Mouse (Mus musculus) stomach, embryonic 14.5 days (tissue): Measurements from ENCODE around the gene Adgrg6. TPM values are rescaled to one million over a fixed set of nuclear protein-coding genes. Genes with fewer than 3 reads are reported as not detected.

ENCODE experiments used
- ATAC-seq: fragments of 200-750 bp; cut with Nextera tagmentation; 2 replicates; pipeline ENCODE4 v1.8.0; 2017; ENCODE audit warnings: low read depth, moderate TSS enrichment; ENCODE audit not compliant: insufficient number of reproducible peaks, insufficient read depth, low FRiP score
- H3K27ac ChIP-seq: fragments of 300-500 bp; sonication (generic); 2 replicates; pipeline ENCODE4 v1.5.1; 2014; ENCODE audit warnings: mild to moderate bottlenecking, low read length, moderate library complexity, mixed read lengths
- H3K27me3 ChIP-seq: fragments of 300-500 bp; sonication (generic); 2 replicates; pipeline ENCODE4 v1.6.1; 2014; ENCODE audit warnings: low read length, control low read depth, mixed read lengths; ENCODE audit not compliant: control insufficient read depth, insufficient read depth
- H3K36me3 ChIP-seq: fragments of 300-500 bp; sonication (generic); 2 replicates; pipeline ENCODE4 v1.6.1; 2014; ENCODE audit warnings: mild to moderate bottlenecking, control low read depth, low read length, moderate library complexity, mixed read lengths; ENCODE audit not compliant: control insufficient read depth, insufficient read depth
- H3K4me1 ChIP-seq: fragments of 300-500 bp; sonication (generic); 2 replicates; pipeline ENCODE4 v1.6.1; 2014; ENCODE audit warnings: low read length, control low read depth, mixed read lengths; ENCODE audit not compliant: control insufficient read depth, insufficient read depth
- H3K4me2 ChIP-seq: fragments of 300-500 bp; sonication (generic); replicated peaks from 2 replicates; pipeline ENCODE4 v1.6.1; 2014; ENCODE audit warnings: low read depth, low read length, control low read depth
- H3K4me3 ChIP-seq: fragments of 300-500 bp; sonication (generic); 2 replicates; pipeline ENCODE4 v1.5.1; 2014; ENCODE audit warnings: low read depth, low read length, control low read depth
- H3K9ac ChIP-seq: fragments of 300-500 bp; sonication (generic); replicated peaks from 2 replicates; pipeline ENCODE4 v1.6.1; 2014; ENCODE audit warnings: low read depth, mild to moderate bottlenecking, control low read depth, low read length, moderate library complexity, mixed read lengths
- H3K9me3 ChIP-seq: fragments of 300-500 bp; sonication (generic); 2 replicates; pipeline ENCODE4 v1.6.1; 2016; ENCODE audit warnings: low read depth, low read length, control low read depth; ENCODE audit not compliant: control insufficient read depth
- WGBS: fragments of 180-500 bp; shearing (Covaris S2); extraction: QIAGEN DNeasy Blood & Tissue Kit; methylation state at CpG from one replicate; pipeline ENCODE4 v1.1.7; 2014; 5-methylcytosine and 5-hydroxymethylcytosine counted together
- polyA plus RNA-seq: library from polyadenylated mRNA; unstranded; fragments of >200 nt; fragmentation: Nextera tagmentation; extraction: Ambion mirVana; gene quantifications from 2 replicates; pipeline ENCODE4 v1.2.1, GENCODE M21; 2014

The Adgrg6 gene
- 5.6 and 7.2 TPM in 2 replicates for polyA plus RNA-seq

- H3K27me3 ChIP-seq = no peaks in the 10 kb centered on the region
- peak within 1 kb of the TSS; percentile 80 for H3K4me3 ChIP-seq
- under 1% methylated on average over 81 of the region's 81 CpGs for WGBS
- peak within 1 kb of the TSS; percentile 65 for H3K9ac ChIP-seq
- ATAC-seq = peak; percentile 77
- H3K36me3 ChIP-seq = no peaks in the 10 kb centered on the region
- peaks cover 4% of the 10 kb centered on the region; the same call in 1 of the 2 replicates for H3K4me1 ChIP-seq
- H3K4me2 ChIP-seq = peak within 1 kb of the TSS; percentile 100
- no peaks in the 10 kb centered on the region for H3K9me3 ChIP-seq
- peak within 1 kb of the TSS; percentile 33; the same call in 1 of the 2 replicates for H3K27ac ChIP-seq
Measured at GRCm38 (mm10) chr10:14544941-14545717, at the start of gene Adgrg6. Gene Adgrg6 (minus strand): TSS chr10:14545659.

GRCm38 (mm10) chr10:14592215-14592614, 46.8 kb upstream of the Adgrg6 start:
- WGBS = 91% methylated on average over 1 of the region's 1 CpGs

GRCm38 (mm10) chr10:14590816-14591215, 45.4 kb upstream of the Adgrg6 start:
- H3K9me3 ChIP-seq = no peaks in the 10 kb centered on the region
- 90% methylated on average over 2 of the region's 2 CpGs for WGBS
- no peaks in the 10 kb centered on the region for H3K4me1 ChIP-seq
- H3K4me2 ChIP-seq = no peak overlapping the region
- no peak overlapping the region for H3K4me3 ChIP-seq
- no peaks in the 10 kb centered on the region for H3K36me3 ChIP-seq
- no peak overlapping the region for H3K27ac ChIP-seq
- no peaks in the 10 kb centered on the region for H3K27me3 ChIP-seq
- ATAC-seq = no peak
- no peak overlapping the region for H3K9ac ChIP-seq

More at GRCm38 (mm10) chr10:14592215-14592614, 46.8 kb upstream of the Adgrg6 start:
- H3K4me2 ChIP-seq = no peak overlapping the region
- no peak overlapping the region for H3K4me3 ChIP-seq
- H3K4me1 ChIP-seq = no peaks in the 10 kb centered on the region
- H3K27me3 ChIP-seq = no peaks in the 10 kb centered on the region
- no peak overlapping the region for H3K9ac ChIP-seq
- H3K36me3 ChIP-seq = no peaks in the 10 kb centered on the region
- H3K9me3 ChIP-seq = no peaks in the 10 kb centered on the region
- ATAC-seq = no peak
- H3K27ac ChIP-seq = no peak overlapping the region

DNA sequence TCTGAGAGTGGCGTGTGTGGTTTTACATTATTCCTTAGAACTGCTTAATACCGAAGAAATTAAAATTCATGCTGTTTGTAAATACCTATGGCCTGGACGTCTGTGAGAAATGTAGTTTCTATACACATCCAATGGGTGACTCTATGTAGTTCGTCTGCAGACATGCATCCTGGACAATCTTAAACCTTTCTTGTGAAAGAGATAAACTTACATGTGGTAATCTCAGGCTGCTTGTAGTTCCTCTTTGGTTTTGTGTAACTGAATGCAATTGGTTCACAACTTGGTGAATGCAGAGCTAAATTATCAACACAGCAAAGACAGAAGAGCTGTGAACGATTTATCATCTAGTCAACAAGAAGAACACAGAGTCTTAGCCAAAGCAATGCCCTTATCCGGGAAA, 44.2 kb upstream of the Adgrg6 start:
- Histone ChIP-seq H3K9me3 (no peaks in the 10 kb centered on the region), H3K27ac (no peak overlapping the region), H3K9ac (no peak overlapping the region), H3K4me3 (no peak overlapping the region), H3K36me3 (no peaks in the 10 kb centered on the region), H3K4me2 (no peak overlapping the region), H3K4me1 (no peaks in the 10 kb centered on the region), H3K27me3 (no peaks in the 10 kb centered on the region)
- ATAC-seq = no peak
- 85% methylated on average over 6 of the region's 6 CpGs for WGBS

GRCm38 (mm10) chr10:14583496-14583895, 38.0 kb upstream of the Adgrg6 start:
- Histone ChIP-seq H3K9me3 (no peaks in the 10 kb centered on the region), H3K9ac (no peak overlapping the region), H3K4me2 (no peak overlapping the region), H3K36me3 (no peaks in the 10 kb centered on the region), H3K4me3 (no peak overlapping the region), H3K4me1 (no peaks in the 10 kb centered on the region), H3K27me3 (no peaks in the 10 kb centered on the region), H3K27ac (no peak overlapping the region)
- WGBS = 100% methylated on average over 1 of the region's 1 CpGs
- no peak for ATAC-seq

DNA sequence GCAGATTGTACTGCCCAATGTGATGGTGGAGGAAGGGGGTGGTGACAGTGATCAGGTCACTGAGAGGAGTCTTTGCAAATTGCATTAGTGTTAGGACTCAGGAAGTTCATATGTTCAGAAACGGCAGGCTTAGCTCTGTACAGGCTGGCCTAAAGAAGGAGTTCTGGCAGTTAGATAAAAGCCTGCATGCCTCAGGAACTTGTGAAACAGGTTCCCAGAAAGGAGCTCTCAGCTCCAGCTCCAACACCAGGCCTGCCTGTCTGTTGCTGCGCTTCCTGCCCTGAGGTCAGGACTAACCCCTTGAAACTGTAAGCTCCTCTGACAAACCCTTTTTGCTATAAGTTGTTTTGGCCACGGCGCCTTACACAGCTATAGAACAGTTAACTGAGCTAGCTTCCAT, 28.8 kb upstream of the Adgrg6 start:
- peak; percentile 69; the same call in 1 of the 2 replicates for ATAC-seq
- H3K9me3 ChIP-seq = no peaks in the 10 kb centered on the region
- no peak overlapping the region for H3K4me2 ChIP-seq
- no peaks in the 10 kb centered on the region for H3K36me3 ChIP-seq
- H3K4me1 ChIP-seq = no peaks in the 10 kb centered on the region
- H3K9ac ChIP-seq = no peak overlapping the region
- H3K27me3 ChIP-seq = no peaks in the 10 kb centered on the region
- H3K4me3 ChIP-seq = no peak overlapping the region
- WGBS = 69% methylated on average over 4 of the region's 4 CpGs
- no peak overlapping the region for H3K27ac ChIP-seq

- Histone ChIP-seq H3K36me3 (no peaks in the 10 kb centered on the region), H3K4me1 (no peaks in the 10 kb centered on the region), H3K27me3 (no peaks in the 10 kb centered on the region), H3K9ac (no peak overlapping the region), H3K4me2 (no peak overlapping the region), H3K4me3 (no peak overlapping the region), H3K9me3 (no peaks in the 10 kb centered on the region), H3K27ac (no peak overlapping the region)
- no peak for ATAC-seq
Measured at GRCm38 (mm10) chr10:14571143-14571542, 25.7 kb upstream of the Adgrg6 start.

DNA sequence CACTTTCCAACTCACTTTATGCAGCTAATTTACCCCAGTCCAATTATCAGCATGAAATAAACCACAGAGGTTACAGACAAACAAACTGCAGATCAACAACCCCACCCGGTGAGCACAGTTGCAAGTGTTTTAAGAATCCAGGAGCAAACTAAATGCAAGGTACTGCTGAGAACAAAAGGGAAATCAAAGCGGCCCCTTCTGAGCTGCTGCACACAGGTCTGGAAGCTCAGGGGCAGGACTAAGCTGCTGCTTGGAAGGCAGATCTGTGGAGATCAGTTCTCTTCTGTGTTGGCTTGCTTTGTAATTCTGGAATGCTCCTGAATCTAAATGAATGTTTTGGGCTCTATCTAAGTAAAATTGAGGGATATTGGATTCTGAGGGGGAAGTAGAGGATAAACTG, 25.2 kb upstream of the Adgrg6 start:
- no peak overlapping the region for H3K4me2 ChIP-seq
- no peak overlapping the region for H3K9ac ChIP-seq
- H3K27ac ChIP-seq = no peak overlapping the region
- H3K27me3 ChIP-seq = no peaks in the 10 kb centered on the region
- ATAC-seq = no peak
- H3K9me3 ChIP-seq = no peaks in the 10 kb centered on the region
- H3K4me3 ChIP-seq = no peak overlapping the region
- no peaks in the 10 kb centered on the region for H3K4me1 ChIP-seq
- 20% methylated on average over 2 of the region's 2 CpGs for WGBS
- H3K36me3 ChIP-seq = no peaks in the 10 kb centered on the region
